Mouse (Mus musculus) E14TG2a.4 (cell line): ENCODE results near the gene Ubash3a.

ENCODE experiments used
- CTCF ChIP-seq: conservative IDR thresholded peaks from 2 replicates; pipeline ENCODE4 v1.5.1; 2014; ENCODE audit warnings: low read length
- NANOG ChIP-seq: IDR thresholded peaks from 2 replicates; pipeline ENCODE4 v1.6.1; 2014; ENCODE audit warnings: borderline replicate concordance, low read length, mixed read lengths
- POU5F1 ChIP-seq: IDR thresholded peaks from 2 replicates; pipeline ENCODE4 v1.6.1; 2014; ENCODE audit warnings: low read length, borderline replicate concordance

DNA sequence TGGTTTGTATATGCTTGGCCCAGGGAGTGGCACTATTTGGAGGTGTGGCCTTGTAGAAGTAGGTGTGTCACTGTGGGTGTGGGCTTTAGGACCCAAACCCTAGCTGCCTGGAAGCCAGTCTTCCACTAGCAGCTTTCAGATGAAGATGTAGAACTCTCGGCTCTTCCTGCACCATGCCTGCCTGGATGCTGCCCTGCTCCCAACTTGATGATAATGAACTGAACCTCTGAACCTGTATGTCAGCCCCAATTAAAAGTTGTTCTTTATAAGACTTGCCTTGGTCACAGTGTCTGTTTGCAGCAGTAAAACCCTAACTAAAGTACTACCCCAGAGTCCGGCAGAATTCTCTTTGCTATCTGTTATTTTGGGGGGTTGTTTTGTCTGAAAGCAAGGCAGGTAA is 62.1 kb downstream of the Ubash3a start:
- no peak for TF ChIP-seq CTCF
- no peak for TF ChIP-seq NANOG
- TF ChIP-seq POU5F1 = no peak
